25 mouse cellular contexts compared by ENCODE assay signal in the genomic region with DNA sequence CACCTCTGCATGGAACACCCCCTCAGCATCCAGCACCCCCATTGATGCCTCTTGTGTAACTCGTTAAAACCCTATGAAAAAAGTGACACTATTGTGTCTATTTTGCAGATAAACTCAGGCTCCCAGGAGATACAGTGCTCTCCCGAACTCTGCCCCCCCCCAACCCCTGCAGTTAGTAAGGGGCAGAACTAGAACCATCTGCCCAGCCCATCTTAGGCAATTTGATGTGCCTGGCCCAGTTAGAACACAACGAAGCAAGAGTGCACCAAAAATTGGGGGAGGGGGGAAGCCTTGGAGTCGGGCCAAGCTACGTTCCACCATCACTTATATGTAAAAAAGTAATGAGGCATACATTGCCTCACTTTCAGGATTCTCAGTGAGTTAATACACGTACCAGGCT.
"Had no signal": no experiment of that assay in that cellular context is flagged by ENCODE, and none has a peak within 500 bp of the region (broad histone marks: within the 10 kb centered on the region; RNA-seq: fewer than 3 reads in every experiment).

No protein-coding gene starts in this region.

- H3K4me2 ChIP-seq: heart, embryonic 11.5 days; hindbrain, embryonic 12.5 days; hindbrain, embryonic 15.5 days; kidney, embryonic 15.5 days; limb, embryonic 12.5 days; limb, embryonic 15.5 days; liver, embryonic 12.5 days had no signal

- DNase-seq: gastrocnemius, adult 2 months; gastrocnemius, postnatal 10 days; gastrocnemius, postnatal 25 days; heart, adult 2 months; heart, postnatal 10 days; heart, postnatal 4 days; kidney, adult 11 months; kidney, adult 2 months; kidney, adult 9 months; kidney, postnatal 14 days; kidney, postnatal 36 days; layer of hippocampus, adult 9-11 months; layer of hippocampus, postnatal 36 days; left cerebral cortex, postnatal 4 days had no signal

- H3K27ac ChIP-seq: gastrocnemius, adult 2 months; heart, adult 2 months; hindbrain, embryonic 10.5 days; hindbrain, embryonic 12.5 days; hindbrain, embryonic 15.5 days; hindbrain, postnatal 0 days; kidney, embryonic 15.5 days; kidney, postnatal 0 days; limb, embryonic 12.5 days; limb, embryonic 15.5 days; liver, embryonic 12.5 days had no signal

- ATAC-seq: forebrain, embryonic 16.5 days; hindbrain, postnatal 0 days; liver, embryonic 12.5 days had no signal

- H3K9me3 ChIP-seq: hindbrain, embryonic 10.5 days; hindbrain, embryonic 12.5 days; hindbrain, embryonic 15.5 days; kidney, embryonic 15.5 days; limb, embryonic 12.5 days; limb, embryonic 15.5 days; liver, embryonic 12.5 days had no signal

- H3K9ac ChIP-seq: hindbrain, embryonic 12.5 days; hindbrain, embryonic 15.5 days; kidney, embryonic 15.5 days; limb, embryonic 12.5 days; limb, embryonic 15.5 days; liver, embryonic 12.5 days had no signal

- H3K4me3 ChIP-seq: gastrocnemius, adult 2 months; heart, adult 2 months; hindbrain, embryonic 10.5 days; hindbrain, embryonic 12.5 days; hindbrain, embryonic 15.5 days; kidney, embryonic 15.5 days; limb, embryonic 12.5 days; limb, embryonic 15.5 days; liver, embryonic 12.5 days had no signal

- H3K27me3 ChIP-seq: hindbrain, embryonic 15.5 days; kidney, embryonic 15.5 days; limb, embryonic 15.5 days; liver, embryonic 12.5 days had no signal

- H3K4me1 ChIP-seq: hindbrain, embryonic 12.5 days; hindbrain, embryonic 15.5 days; limb, embryonic 12.5 days; liver, embryonic 12.5 days had no signal

- H3K36me3 ChIP-seq: hindbrain, embryonic 10.5 days; hindbrain, embryonic 12.5 days; hindbrain, embryonic 15.5 days; kidney, embryonic 15.5 days; limb, embryonic 12.5 days; limb, embryonic 15.5 days; liver, embryonic 12.5 days had no signal
